Mouse (Mus musculus): ENCODE measurements around the gene Gm19345.

DNA sequence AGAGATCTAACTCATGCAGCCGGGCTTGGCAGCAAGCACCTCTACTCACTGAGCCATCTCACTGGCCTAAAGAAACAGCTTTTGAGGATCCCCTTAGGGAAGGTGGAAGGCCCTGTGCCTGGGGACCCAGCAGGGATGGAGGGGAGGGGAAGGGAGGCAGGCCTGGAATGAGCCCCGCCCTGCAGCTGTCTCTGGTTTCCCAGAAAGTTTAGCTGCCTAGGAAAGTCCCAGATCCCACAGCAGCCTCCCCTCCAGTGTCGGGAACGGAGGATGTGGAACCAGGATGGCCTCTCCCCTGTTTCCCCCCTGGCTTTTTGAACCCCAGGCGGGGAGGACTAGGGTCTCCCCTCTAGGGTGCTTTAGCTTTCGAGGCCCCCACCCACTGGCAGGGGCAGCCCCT is 25.0 kb upstream of the Gm19345 start:
- TF ChIP-seq POLR2A (IDR thresholded peaks at IDR 0.05; ENCODE audit: borderline replicate concordance, low read depth, low read length), result no peak
- no peak for TF ChIP-seq CTCF (IDR thresholded peaks at IDR 0.05; ENCODE audit: low read depth, low read length)
